Mouse (Mus musculus): ENCODE measurements around the gene Pygm. TPM values are rescaled to one million over a fixed set of nuclear protein-coding genes. Genes with fewer than 3 reads are reported as not detected.
A peak's percentile ranks its signal among the peaks of the same experiment; 100 is the strongest.

Gene Pygm
- 11.9 and 18.3 TPM in 2 replicates for total RNA-seq (2014; rRNA removed)
- polyA plus RNA-seq (2015; fragmentation: Nextera tagmentation; extraction: Ambion mirVana): 10.4 and 12.6 TPM in 2 replicates

GRCm38 (mm10) chr19:6384128-6384527, at the start of gene Pygm:
Pygm (plus strand) TSS chr19:6384399.
- H3K9me3 ChIP-seq (ENCODE audit: low read length): no peaks in the 10 kb centered on the region
- no peak within 1 kb of the TSS for H3K4me2 ChIP-seq (ENCODE audit: low read depth, low read length)
- no peak for TF ChIP-seq CTCF (IDR thresholded peaks at IDR 0.05; ENCODE audit: low read depth)
- DNase-seq (ENCODE audit: low spot score) (peak; percentile 37), ATAC-seq (peak; percentile 12; the same call in 1 of the 2 replicates)
- no peak within 1 kb of the TSS for H3K4me3 ChIP-seq (ENCODE audit: low read length)
- WGBS: 23% methylated on average over 7 of the region's 7 CpGs
- no peaks in the 10 kb centered on the region for H3K36me3 ChIP-seq (ENCODE audit: insufficient read depth, low read length)
- H3K9ac ChIP-seq (replicated peaks; ENCODE audit: low read length): no peak within 1 kb of the TSS
- H3K4me1 ChIP-seq (ENCODE audit: insufficient read depth, low read length): peaks cover 4% of the 10 kb centered on the region; the same call in 1 of the 2 replicates
- no peaks in the 10 kb centered on the region for H3K27me3 ChIP-seq (ENCODE audit: insufficient read depth, low read length)
- H3K27ac ChIP-seq: peak within 1 kb of the TSS; percentile 0; the same call in 1 of the 2 replicates

- DNase-seq (ENCODE audit: low spot score) (peak; percentile 99), ATAC-seq (peak; percentile 95)
- no peaks in the 10 kb centered on the region for H3K27me3 ChIP-seq (ENCODE audit: insufficient read depth, low read length)
- H3K27ac ChIP-seq: peak within 1 kb of the TSS; percentile 82
- peaks cover 7% of the 10 kb centered on the region for H3K4me1 ChIP-seq (ENCODE audit: insufficient read depth, low read length)
- H3K9ac ChIP-seq (replicated peaks; ENCODE audit: low read length): peak within 1 kb of the TSS; percentile 90
- peak within 1 kb of the TSS; percentile 96 for H3K4me2 ChIP-seq (ENCODE audit: low read depth, low read length)
- H3K9me3 ChIP-seq (ENCODE audit: low read length): no peaks in the 10 kb centered on the region
- peaks cover 23% of the 10 kb centered on the region for H3K36me3 ChIP-seq (ENCODE audit: insufficient read depth, low read length)
- peak; percentile 71 for TF ChIP-seq CTCF (IDR thresholded peaks at IDR 0.05; ENCODE audit: low read depth)
- H3K4me3 ChIP-seq (ENCODE audit: low read length): peak within 1 kb of the TSS; percentile 81
- WGBS: under 1% methylated on average over 41 of the region's 43 CpGs
Measured at GRCm38 (mm10) chr19:6334673-6335457, 49.3 kb upstream of the Pygm start, which contains the start of gene Men1. Men1 (plus strand) TSS chr19:6334979.

- DNase-seq (ENCODE audit: low spot score) (peak; percentile 29), ATAC-seq (no peak)
- Histone ChIP-seq H3K27me3 (ENCODE audit: insufficient read depth, low read length) (no peaks in the 10 kb centered on the region), H3K4me3 (ENCODE audit: low read length) (peak overlapping the region; percentile 81), H3K4me2 (ENCODE audit: low read depth, low read length) (peak overlapping the region; percentile 96), H3K9ac (replicated peaks; ENCODE audit: low read length) (peak overlapping the region; percentile 90), H3K27ac (peak overlapping the region; percentile 82), H3K9me3 (ENCODE audit: low read length) (no peaks in the 10 kb centered on the region), H3K36me3 (ENCODE audit: insufficient read depth, low read length) (peaks cover 28% of the 10 kb centered on the region), H3K4me1 (ENCODE audit: insufficient read depth, low read length) (peaks cover 7% of the 10 kb centered on the region)
- WGBS: 1% methylated on average over 25 of the region's 25 CpGs
- TF ChIP-seq CTCF (IDR thresholded peaks at IDR 0.05; ENCODE audit: low read depth): peak; percentile 15; the same call in 1 of the 2 replicates
Measured at GRCm38 (mm10) chr19:6335458-6335827, 48.8 kb upstream of the Pygm start.

GRCm38 (mm10) chr19:6336920-6337319, 47.3 kb upstream of the Pygm start:
- Histone ChIP-seq H3K9me3 (ENCODE audit: low read length) (no peaks in the 10 kb centered on the region), H3K36me3 (ENCODE audit: insufficient read depth, low read length) (peaks cover 28% of the 10 kb centered on the region), H3K27ac (no peak overlapping the region), H3K4me2 (ENCODE audit: low read depth, low read length) (peak overlapping the region; percentile 96), H3K9ac (replicated peaks; ENCODE audit: low read length) (peak overlapping the region; percentile 90), H3K27me3 (ENCODE audit: insufficient read depth, low read length) (no peaks in the 10 kb centered on the region), H3K4me3 (ENCODE audit: low read length) (peak overlapping the region; percentile 81; the same call in 1 of the 2 replicates), H3K4me1 (ENCODE audit: insufficient read depth, low read length) (peaks cover 7% of the 10 kb centered on the region)
- DNase-seq (ENCODE audit: low spot score) (no peak), ATAC-seq (no peak)
- WGBS: 91% methylated on average over 10 of the region's 10 CpGs
- TF ChIP-seq CTCF (IDR thresholded peaks at IDR 0.05; ENCODE audit: low read depth): no peak

GRCm38 (mm10) chr19:6338171-6338570, 46.0 kb upstream of the Pygm start:
- H3K4me3 ChIP-seq (ENCODE audit: low read length): no peak overlapping the region
- H3K9ac ChIP-seq (replicated peaks; ENCODE audit: low read length): no peak overlapping the region
- DNase-seq (ENCODE audit: low spot score): no peak
- ATAC-seq: no peak
- H3K27me3 ChIP-seq (ENCODE audit: insufficient read depth, low read length): no peaks in the 10 kb centered on the region
- peaks cover 31% of the 10 kb centered on the region for H3K36me3 ChIP-seq (ENCODE audit: insufficient read depth, low read length)
- 97% methylated on average over 7 of the region's 7 CpGs for WGBS
- H3K27ac ChIP-seq: no peak overlapping the region
- H3K9me3 ChIP-seq (ENCODE audit: low read length): no peaks in the 10 kb centered on the region
- no peak overlapping the region for H3K4me2 ChIP-seq (ENCODE audit: low read depth, low read length)
- no peak for TF ChIP-seq CTCF (IDR thresholded peaks at IDR 0.05; ENCODE audit: low read depth)
- peaks cover 7% of the 10 kb centered on the region for H3K4me1 ChIP-seq (ENCODE audit: insufficient read depth, low read length)

- Histone ChIP-seq H3K4me1 (ENCODE audit: insufficient read depth, low read length) (peaks cover 7% of the 10 kb centered on the region), H3K27me3 (ENCODE audit: insufficient read depth, low read length) (no peaks in the 10 kb centered on the region), H3K36me3 (ENCODE audit: insufficient read depth, low read length) (peaks cover 31% of the 10 kb centered on the region), H3K9me3 (ENCODE audit: low read length) (no peaks in the 10 kb centered on the region), H3K9ac (replicated peaks; ENCODE audit: low read length) (no peak overlapping the region), H3K4me3 (ENCODE audit: low read length) (no peak overlapping the region), H3K4me2 (ENCODE audit: low read depth, low read length) (no peak overlapping the region), H3K27ac (no peak overlapping the region)
- ATAC-seq: no peak
- no peak for TF ChIP-seq CTCF (IDR thresholded peaks at IDR 0.05; ENCODE audit: low read depth)
- no peak for DNase-seq (ENCODE audit: low spot score)
- 95% methylated on average over 11 of the region's 11 CpGs for WGBS
Measured at GRCm38 (mm10) chr19:6338716-6339115, 45.5 kb upstream of the Pygm start.

- Histone ChIP-seq H3K9ac (replicated peaks; ENCODE audit: low read length) (no peak overlapping the region), H3K4me3 (ENCODE audit: low read length) (no peak overlapping the region), H3K9me3 (ENCODE audit: low read length) (no peaks in the 10 kb centered on the region), H3K27me3 (ENCODE audit: insufficient read depth, low read length) (no peaks in the 10 kb centered on the region), H3K4me1 (ENCODE audit: insufficient read depth, low read length) (peaks cover 7% of the 10 kb centered on the region), H3K4me2 (ENCODE audit: low read depth, low read length) (no peak overlapping the region), H3K27ac (no peak overlapping the region), H3K36me3 (ENCODE audit: insufficient read depth, low read length) (peaks cover 36% of the 10 kb centered on the region)
- WGBS: 98% methylated on average over 6 of the region's 6 CpGs
- no peak for ATAC-seq
- no peak for DNase-seq (ENCODE audit: low spot score)
- TF ChIP-seq CTCF (IDR thresholded peaks at IDR 0.05; ENCODE audit: low read depth): no peak
Measured at GRCm38 (mm10) chr19:6339191-6339590, 45.0 kb upstream of the Pygm start.
